Mouse (Mus musculus): Measurements from ENCODE around the gene Allc.

The Allc gene

DNA sequence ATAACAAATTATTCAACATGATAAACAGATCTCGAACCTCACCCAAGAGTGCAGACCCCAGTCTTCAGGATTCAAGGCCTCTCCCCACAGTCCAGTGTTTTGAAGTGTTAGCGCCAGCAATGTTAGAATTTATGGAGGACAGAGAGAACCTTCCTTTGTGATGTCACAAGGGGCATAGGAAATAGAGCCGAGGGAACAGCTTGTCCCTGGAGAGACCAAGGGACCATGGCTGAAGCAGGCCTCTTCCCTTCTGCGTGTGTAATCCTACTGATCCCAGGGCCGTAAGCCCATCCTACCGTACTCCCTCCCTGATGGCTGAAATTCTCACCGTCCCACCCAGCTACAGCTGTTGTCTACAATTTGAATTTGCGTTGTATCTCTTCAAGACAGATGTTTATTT, at the start of gene Allc:
Gene Allc, minus strand, starts transcription at position 101 of the 400 bp plus-strand sequence.
- DNase-seq (ENCODE audit: low spot score in 2 of 2) = no peak

GRCm38 (mm10) chr12:28628436-28628835, 46.1 kb upstream of the Allc start:
- DNase-seq (ENCODE audit: low spot score in 2 of 2) = no peak

DNA sequence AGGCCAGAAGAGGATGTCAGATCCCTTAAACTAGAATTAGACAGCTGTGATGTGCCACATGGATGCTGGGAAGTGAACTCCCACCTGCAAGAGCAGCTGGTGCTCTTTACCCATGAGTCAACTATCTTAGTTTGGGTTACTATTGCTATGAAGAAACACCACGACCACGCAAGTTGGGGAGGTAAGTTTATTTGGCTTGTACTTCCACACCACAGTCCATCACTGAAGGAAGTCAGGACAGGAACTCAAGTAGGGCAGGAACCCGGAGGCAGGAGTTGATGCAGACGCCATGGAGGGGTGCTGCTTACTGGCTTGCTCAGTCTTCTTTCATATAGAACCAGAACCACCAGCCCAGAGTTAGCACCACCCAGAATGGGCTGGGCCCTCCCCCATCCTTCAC, 44.8 kb upstream of the Allc start:
- no peak for DNase-seq (ENCODE audit: low spot score in 2 of 2)

DNA sequence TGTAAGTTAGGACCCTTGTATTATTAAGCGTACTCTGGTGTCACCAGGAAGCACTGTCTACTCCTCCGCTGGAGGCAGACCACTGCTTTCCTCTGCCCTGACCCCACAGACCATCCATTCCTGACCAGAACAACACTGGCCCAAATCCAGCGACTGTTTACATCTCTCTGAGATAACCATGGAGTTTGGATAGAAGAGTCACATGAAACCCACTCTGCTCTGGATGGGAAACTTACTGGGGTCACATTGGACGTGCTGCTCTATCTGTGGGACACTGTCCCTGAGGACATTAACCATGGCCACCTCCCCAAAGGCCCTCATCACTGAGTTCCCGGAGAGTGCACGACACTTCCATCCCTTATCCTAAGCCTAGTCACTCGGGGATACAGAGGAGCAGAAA, 43.1 kb upstream of the Allc start:
- no peak for DNase-seq (ENCODE audit: low spot score in 2 of 2)

DNA sequence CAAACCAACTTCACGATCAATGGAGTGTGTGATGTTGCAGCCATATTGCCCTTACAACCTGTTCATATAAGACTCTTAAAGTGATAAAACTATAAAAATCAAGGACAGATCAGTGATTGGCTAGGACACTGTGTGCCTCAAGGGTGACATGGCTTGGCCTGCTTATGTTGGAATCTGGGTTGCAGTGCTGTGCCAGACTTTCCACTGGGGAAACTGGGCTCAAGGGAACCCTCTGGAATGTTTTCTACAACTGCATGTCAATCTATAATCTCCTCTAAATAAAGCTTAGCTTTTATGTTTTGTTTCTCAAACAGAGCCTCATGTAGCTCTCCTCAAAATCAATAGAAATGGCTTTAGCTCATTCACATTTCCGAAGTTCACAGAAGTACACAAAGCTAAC, 41.9 kb upstream of the Allc start:
- DNase-seq (ENCODE audit: low spot score in 2 of 2) = no peak

GRCm38 (mm10) chr12:28623195-28623594, 40.9 kb upstream of the Allc start, which contains the start of gene Colec11:
Gene Colec11, minus strand, starts transcription at chr12:28623377.
- no peak for DNase-seq (ENCODE audit: low spot score in 2 of 2)

DNA sequence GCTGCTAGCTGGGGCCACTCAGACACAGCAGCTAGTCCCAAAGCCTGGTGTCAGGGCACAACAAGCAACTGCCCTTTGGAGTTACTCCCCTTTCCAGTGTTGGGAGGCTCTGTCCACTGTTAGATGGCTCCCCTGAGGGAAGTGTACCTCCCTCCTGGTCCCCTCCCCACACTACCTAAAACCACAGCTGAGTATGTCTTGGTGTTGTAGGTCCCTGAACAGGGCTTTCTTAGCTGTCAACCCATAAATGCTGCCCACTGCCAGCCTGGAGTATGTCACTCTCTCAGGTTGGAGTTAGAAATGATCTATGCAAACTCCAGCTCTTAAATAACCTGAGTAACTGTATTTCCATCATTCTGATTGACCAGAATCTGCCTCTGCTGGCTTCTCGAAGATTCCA, 40.3 kb upstream of the Allc start:
- DNase-seq (ENCODE audit: low spot score in 2 of 2) = no peak

DNA sequence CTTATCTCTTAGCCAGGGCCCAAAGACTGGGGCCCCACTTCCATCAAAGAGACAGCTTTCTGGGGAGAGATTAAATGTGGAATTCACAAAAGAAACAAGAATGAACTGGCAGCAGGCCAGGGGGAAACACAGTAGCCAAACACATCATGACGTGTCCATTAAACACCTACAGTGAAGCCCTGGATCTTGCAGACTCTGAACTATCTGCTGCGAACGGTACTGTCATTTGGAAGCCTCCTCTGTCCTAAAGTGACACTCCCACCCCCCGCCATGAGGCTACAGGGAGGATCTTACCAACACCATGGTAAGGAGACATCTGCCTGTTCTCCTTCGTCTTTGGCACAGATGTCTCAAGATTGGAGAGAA, 39.8 kb upstream of the Allc start:
- DNase-seq (ENCODE audit: low spot score in 2 of 2) = peak; percentile 12 to 23

GRCm38 (mm10) chr12:28621451-28622166, 39.3 kb upstream of the Allc start:
- no peak for DNase-seq (ENCODE audit: low spot score in 2 of 2)

GRCm38 (mm10) chr12:28617297-28617696, 35.0 kb upstream of the Allc start:
- no peak for DNase-seq (ENCODE audit: low spot score in 2 of 2)

DNA sequence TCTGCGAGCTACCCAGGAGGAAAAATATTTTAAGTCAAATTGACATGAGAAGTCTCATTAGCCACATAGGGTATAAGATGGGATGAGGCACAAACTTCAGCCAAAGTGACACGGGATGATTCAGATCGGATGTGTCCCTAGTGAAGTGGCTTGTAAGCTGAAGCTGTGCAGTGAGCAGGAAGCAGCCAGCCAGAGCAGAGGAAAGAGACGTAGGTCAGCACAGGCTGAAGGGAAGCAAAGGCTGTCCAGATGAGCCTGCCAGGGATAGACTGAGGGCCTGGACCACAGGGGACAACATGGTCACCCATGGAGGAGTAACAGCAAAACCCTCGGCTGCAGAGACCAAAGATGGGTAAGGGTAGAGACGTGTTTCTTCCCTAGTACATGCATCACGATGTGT, 32.1 kb upstream of the Allc start:
- no peak for DNase-seq (ENCODE audit: low spot score in 2 of 2)

- DNase-seq (ENCODE audit: low spot score in 2 of 2) = peak; percentile 67 to 76
Measured at GRCm38 (mm10) chr12:28612391-28612790, 30.1 kb upstream of the Allc start.

GRCm38 (mm10) chr12:28607546-28608305, 25.4 kb upstream of the Allc start:
- DNase-seq (ENCODE audit: low spot score in 2 of 2) = peak; percentile 30 to 34

DNA sequence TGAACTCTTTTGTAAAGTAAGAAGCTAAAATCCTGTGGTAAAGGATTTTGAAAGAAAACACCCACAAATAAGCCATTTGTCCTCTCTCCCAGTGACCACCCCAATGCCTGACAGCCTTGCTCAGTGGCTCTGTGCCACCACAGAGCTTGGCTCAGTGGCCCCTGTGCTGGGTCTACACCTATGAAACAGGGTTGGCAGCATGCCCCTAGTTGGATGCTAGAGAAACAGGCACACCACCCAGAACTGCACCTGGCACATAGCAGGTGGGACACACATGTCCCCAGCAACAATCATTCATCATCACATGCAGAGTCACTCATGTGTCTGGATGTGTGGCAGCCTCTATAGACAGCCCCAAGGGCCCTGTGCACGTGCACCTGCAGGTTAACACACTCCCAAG, 21.2 kb upstream of the Allc start:
- DNase-seq (ENCODE audit: low spot score in 2 of 2) = no peak

- DNase-seq (ENCODE audit: low spot score in 2 of 2) = no peak
Measured at GRCm38 (mm10) chr12:28602259-28602658, 19.9 kb upstream of the Allc start.

GRCm38 (mm10) chr12:28598526-28598991, 16.2 kb upstream of the Allc start:
- DNase-seq (ENCODE audit: low spot score in 2 of 2) = no peak

- DNase-seq (ENCODE audit: low spot score in 2 of 2) = no peak
Measured at GRCm38 (mm10) chr12:28598110-28598509, 15.8 kb upstream of the Allc start.

DNA sequence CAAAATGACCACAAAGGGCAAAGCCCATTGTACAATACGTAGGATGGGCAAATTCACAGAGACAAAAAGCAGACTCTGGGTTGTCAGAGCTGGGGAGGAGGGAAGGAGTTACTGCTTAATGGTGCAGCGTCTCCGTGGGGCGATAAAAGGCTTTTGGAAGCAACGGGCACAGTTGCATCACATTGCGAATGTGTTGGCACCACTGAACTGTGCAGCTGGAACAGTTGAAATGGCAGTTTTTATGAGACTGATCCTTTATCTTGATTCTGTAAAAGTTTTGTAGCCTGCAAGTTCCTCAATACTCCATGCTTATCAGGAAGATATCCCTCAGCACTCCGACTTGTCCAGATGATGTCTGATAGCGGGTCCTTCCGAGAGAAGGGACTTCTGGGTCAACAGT, 15.4 kb upstream of the Allc start:
- no peak for DNase-seq (ENCODE audit: low spot score in 2 of 2)

- DNase-seq (ENCODE audit: low spot score in 2 of 2) = no peak
Measured at GRCm38 (mm10) chr12:28596851-28597250, 14.5 kb upstream of the Allc start.

DNA sequence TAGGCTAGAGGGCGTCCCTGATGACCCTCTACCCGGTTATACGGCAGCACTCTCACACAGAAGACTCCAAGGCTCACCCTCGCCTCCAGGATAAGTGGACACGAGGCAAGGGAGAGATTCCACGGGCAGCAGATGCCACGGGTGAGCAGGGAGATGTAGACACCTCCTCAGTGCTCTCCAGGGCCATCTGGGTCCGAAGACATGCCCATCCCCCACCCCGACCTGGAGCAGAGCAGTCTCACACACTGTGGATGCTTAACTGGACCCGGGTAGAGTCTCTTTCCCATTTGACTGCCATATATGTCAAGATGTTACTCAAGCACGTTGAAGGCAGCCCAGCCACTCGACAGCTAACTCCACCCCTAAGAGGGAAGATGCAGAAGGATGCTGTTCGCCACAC, 8.1 kb upstream of the Allc start:
- DNase-seq (ENCODE audit: low spot score in 2 of 2) = no peak

GRCm38 (mm10) chr12:28589090-28589868, 7.0 kb upstream of the Allc start:
- peak; percentile 91 to 94 for DNase-seq (ENCODE audit: low spot score in 2 of 2)

- peak; percentile 88 to 91 for DNase-seq (ENCODE audit: low spot score in 2 of 2)
Measured at GRCm38 (mm10) chr12:28587949-28588348, 5.6 kb upstream of the Allc start.

Measured in right cerebral cortex, postnatal 36 days (tissue).